Mouse (Mus musculus) CD8-positive naive resting alpha-beta T cell, adult 2 months (primary cell): ENCODE results near the gene Ly75.

ENCODE experiments used
- DNase-seq, 2 experiments: peaks; one replicate each; pipeline ENCODE4 v3.0.0; 2022; ENCODE audit warnings: low read depth in 2 of 2, low spot score in 2 of 2

Gene Ly75

GRCm38 (mm10) chr2:60375126-60375525 lies 8.0 kb downstream of the Ly75 start:
- DNase-seq: peak in 1 of 2 experiments; percentile 21

GRCm38 (mm10) chr2:60370188-60370587 lies 12.9 kb downstream of the Ly75 start:
- DNase-seq: no peak

DNA sequence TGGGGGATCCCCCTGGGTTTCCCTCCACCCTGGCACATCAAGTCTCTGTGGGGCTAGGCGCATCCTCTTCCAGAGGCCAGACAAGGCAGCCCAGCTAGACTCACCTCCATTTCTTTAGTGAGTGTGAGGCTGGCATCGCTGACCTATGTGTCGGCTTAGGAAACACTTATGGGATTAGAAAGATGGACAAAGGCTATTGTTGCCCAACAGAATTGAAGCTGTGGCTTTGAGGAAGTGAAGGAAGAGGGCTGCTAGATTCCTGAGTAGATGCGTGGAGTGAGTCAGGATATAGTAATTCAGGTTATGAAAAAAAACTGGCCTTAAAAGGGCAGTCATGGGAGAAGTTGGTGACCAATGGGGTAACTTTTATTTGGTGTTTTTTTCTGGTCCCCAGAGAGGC lies 13.6 kb downstream of the Ly75 start:
- no peak for DNase-seq

DNA sequence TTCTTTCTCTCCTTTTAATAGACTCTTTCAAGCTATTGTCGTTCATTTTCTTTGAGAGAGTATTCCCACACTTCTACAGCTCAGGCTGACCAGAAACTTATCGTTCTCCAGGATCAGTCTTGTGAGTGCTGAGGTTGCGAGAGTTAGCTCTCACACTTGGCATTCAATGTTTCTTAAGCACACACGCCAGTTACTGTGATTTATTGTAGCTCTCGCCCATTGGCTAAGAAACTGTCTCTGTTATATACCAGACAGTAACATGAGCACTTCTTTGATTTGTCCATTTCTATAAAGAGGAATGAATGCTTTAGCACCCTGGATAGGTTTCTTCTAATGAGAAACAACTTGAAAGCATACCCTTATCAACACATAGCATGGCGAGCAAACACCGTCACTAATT lies 15.2 kb downstream of the Ly75 start:
- no peak for DNase-seq

- no peak for DNase-seq
Observed at GRCm38 (mm10) chr2:60367204-60367603, 15.9 kb downstream of the Ly75 start.

- DNase-seq: no peak
Observed at GRCm38 (mm10) chr2:60365820-60366610, 17.1 kb downstream of the Ly75 start.

DNA sequence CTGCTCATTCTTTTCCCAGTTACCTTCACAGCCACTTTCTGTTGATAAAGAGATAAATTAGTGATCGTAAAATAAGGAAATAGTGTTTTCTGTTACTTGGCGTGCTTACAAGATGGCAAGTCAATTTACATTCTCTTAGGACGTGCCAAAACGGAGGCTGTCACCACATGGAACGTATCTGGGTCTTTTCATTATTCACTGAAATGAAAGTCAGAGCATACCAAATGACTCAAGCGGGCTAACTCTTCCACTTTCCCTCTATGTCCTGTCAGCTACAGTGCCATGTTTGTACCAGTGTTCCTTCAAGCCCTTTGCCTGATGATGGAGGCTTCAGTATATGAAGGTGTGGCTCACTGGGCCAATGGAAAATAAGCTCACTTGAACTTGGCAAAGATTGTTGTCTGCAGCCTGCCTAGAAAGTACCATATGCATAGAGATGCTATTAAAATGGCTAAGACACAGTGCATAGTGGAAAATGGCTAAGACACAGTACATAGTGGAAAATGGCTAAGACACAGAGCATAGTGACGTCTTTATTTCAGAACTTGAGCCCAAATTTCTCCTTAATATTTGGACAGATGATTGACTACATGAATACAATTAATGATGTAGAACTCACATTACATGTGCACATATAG lies 17.8 kb downstream of the Ly75 start:
- no peak for DNase-seq

DNA sequence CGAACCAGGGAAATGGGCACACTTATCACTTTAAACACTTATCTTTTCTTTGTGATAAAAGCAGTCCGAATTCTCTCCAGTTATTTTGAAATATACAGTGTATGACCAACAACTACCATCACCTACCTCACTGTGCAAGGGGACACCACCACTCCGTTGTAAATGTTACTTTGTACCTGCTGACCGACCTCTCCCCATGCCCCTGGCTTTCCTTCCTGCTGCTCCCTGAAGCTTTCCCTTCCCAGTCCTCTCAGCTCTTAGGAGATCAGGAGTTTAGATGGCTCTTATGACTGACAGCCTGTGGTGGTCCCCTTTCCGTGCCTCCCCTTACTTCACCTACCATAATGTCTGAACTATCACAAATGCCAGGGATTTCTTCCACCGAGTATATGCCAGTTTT lies 21.0 kb downstream of the Ly75 start:
- no peak for DNase-seq

GRCm38 (mm10) chr2:60359796-60360195 lies 23.3 kb downstream of the Ly75 start:
- DNase-seq: no peak

DNA sequence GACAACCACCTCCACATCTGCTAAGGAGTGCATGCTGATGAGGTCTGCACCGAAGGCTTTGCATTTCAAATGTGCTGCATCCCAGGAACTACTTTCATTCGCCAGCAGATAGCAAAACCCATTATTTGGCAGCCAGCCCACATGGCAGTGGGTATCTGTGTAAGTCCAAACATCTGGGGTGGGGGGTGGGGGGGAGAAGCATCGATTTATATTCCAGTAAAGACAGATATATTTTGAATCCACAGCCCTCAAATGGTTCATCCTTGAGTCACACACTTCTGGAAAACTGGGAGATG lies 27.8 kb downstream of the Ly75 start:
- DNase-seq: no peak

DNA sequence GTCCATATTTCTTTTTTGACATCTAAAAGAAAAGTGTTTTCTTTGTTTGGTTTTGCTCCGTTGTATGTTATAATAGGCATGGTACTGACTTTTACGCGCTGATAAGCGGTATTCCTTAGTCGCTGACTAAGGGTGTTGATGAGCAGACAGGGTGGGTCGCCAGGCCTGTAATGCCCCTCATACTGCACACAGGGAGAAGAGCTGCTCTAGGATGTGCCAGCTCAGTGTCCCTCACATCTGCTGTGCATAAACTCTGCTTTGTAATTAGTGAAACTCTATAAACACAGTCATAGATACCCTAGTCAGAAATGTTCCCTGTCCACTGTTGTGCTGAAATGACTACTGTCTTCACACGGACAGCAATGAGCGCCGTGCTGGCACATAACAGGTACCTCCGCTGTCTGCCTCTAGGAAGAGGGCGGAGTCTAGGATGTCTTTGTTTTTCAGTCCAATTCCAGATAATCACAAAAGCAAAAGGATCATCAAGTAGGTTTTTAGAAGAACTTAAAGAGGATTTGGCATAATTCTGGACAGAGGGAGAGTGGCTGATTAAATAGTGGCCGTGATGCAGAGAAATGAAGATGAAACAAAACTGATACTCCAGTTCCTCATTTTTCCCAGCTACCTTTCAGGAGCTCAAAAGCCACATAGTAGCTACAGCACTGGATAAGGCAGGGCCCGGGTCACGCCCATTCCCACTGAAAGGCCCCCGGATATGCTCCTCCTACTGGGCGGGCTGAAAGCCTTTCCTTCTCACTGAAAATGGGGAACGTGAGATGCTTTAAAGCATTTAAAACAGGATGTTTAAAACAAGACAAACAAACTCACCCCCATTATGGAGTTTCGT lies 28.3 kb downstream of the Ly75 start:
- DNase-seq: no peak

DNA sequence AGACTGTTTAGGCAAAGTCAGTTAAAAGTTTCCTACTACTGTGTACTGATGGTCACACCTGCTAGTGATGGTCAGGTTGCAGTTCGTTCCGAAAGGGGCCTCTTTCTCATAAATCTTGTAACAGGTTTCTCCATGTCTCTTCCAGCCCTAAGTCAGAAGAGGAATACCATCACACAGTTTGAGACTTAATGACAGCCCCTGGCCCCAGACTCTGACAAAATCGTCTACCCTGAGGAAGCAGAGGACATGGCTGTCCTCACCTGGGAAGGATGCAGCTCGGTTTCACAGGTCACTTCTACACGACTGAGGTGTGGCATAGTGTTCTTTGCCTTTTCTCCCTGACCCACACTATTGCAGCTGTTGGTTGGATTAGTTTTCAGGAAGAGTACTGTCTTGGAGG lies 30.8 kb downstream of the Ly75 start:
- DNase-seq: no peak

DNA sequence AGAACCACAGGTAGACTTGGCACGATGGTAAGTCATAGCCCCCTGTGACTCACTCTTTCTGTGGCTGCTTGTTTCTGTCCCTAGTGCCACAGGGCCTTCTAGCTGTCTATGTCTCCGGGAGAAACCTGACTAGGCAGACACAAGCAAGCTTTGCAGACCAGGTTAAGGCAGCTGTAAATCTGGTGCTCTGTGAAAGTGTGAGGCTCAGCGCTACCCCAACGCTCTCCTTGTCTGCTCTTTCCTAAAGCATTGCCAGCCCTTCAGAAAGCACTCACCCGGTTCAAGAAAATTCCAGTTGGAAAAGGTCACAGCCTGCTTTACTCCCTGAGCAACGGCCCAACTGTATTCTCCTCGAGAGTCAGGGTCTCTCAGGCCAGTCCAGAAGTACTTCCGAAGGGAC lies 31.3 kb downstream of the Ly75 start:
- no peak for DNase-seq

- no peak for DNase-seq
Observed at GRCm38 (mm10) chr2:60347875-60348274, 35.2 kb downstream of the Ly75 start.

DNA sequence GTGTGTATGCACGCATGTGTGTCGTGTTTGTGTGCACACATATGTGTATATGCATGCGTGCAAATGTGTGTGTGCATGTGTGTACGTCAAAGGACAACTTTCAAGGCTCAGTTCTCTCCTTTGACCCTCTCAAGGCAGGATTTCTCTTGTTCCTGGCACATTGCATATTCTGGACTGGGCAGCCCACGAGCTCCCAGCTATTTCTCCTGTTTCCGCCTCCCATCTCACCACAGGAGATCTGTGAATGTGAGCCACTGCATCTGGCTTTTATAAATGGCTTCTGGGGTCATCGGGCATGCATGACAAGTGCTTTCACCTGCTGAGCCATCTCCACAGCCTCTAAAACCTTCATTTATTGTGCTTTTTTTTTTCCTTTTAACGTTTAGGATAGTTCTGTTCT lies 36.6 kb downstream of the Ly75 start:
- DNase-seq: no peak

DNA sequence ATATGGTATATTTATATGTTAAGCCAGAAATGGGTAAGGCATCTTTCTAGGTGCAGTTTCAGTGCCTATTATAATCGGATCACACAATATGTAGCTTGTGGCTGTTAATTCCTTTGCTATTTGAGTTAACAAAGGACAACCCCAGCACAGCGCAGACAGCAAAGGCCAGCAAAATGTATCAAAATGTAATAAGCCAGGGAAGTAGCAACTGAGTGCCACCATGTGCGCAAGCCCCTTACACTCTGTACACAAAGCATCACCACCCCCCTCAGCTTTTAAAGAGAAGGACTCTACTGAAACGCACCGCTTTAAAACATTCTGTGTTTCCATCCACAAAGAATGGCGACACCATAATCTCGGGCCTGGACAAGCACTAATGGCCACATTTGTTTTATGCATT lies 37.4 kb downstream of the Ly75 start:
- no peak for DNase-seq

GRCm38 (mm10) chr2:60343607-60344289 lies 39.4 kb downstream of the Ly75 start:
- no peak for DNase-seq

GRCm38 (mm10) chr2:60342107-60342880 lies 40.8 kb downstream of the Ly75 start:
- no peak for DNase-seq

DNA sequence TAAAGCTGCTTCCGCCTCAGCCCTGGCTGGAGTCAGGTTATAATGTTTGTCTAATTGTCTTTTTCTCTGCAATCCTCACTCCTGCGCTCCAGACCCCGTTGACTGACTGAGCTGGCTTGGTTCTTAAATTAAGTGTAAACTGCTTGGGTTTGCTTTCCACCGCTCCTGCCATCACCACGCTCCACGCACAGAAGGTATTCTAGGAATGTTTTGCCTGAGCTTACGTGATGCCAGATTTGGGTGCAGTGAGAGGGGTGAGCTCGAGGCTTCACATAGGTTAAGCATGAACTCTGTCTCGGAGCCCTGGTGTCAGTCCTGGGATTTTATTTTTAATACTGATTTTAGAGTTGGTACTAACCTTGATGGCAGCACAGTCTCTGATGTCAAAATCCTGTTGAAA lies 45.2 kb downstream of the Ly75 start:
- no peak for DNase-seq

- no peak for DNase-seq
Observed at GRCm38 (mm10) chr2:60328641-60329040, 54.5 kb downstream of the Ly75 start.

GRCm38 (mm10) chr2:60327581-60327980 lies 55.5 kb downstream of the Ly75 start:
- DNase-seq: no peak
